Mouse (Mus musculus) mouse trophoblast stem cell (cell line): ENCODE measurements around the gene Gm3233.
"Not testable (repeated sequence)": the region's sequence is repeated elsewhere in the genome, so short reads cannot be mapped to it uniquely, and the experiment has no call there.

ENCODE experiments used
- in situ Hi-C, 2 experiments: fragments of 300-500 bp; cut with MseI, MboI; formaldehyde crosslinking; loops; 2 replicates in 1 of 2; 3 replicates in 1 of 2; pipeline ENCODE4 v1.15.1; 2025

Gm3233 gene

DNA sequence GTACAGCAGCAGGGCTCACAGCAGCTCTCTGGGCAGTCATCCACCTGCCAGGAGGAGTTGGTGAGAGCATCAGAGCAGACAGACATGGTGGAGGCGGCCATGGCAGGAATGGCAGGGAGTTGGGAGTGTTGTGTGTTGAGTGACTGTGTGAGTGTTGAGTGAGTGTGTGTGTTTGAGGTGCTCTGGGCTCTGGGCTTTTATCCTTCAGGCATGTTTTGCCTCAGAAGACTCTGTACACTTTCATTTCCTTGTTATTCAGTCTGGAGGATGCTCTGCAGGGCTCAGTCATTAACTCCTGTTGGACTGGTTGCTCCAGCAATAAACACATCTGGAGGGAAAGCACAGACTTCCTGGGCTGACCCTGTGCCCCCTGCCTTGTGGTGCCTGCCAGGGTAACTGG, at the start of gene Gm3233:
Gene Gm3233 (minus strand): TSS at position 101 of the 400 bp plus-strand sequence.
- in situ Hi-C loops = not testable (repeated sequence)

GRCm38 (mm10) chr10:77804095-77804494, 44.6 kb upstream of the Gm3233 start:
- in situ Hi-C loops = no loop called here

DNA sequence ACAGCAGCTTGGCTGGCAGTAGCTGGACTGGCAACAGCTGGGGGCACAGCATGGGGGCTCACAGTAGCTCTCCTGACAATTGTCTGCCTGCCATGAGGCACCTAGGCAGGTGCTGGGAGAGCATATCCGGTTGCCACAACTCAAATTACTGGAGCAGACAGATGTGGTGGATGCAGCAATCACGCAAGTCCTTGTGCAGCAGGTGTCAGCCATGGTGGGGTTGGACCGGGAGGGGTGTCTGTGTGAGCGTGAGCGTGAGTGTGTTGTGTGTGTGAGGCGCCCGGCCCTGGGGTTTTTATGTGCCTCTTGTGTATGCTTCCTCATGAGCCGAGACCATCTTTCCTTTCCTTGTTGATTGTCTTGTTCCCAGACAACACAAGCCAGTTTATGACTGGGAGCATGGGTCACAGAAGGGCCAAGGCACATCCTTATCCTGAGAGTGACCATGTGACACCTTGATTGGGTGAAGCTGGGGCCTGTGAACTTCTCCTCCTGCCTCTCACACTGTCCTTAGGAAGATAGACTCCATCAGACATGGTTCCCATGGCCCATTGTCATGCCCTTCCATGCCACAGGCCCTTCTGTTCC, 39.5 kb upstream of the Gm3233 start, which contains the start of gene Gm19668:
Gene Gm19668 (minus strand): TSS at position 213 of the 588 bp plus-strand sequence.
- in situ Hi-C loops = no loop called here

GRCm38 (mm10) chr10:77798164-77798920, 38.9 kb upstream of the Gm3233 start:
- in situ Hi-C loops = not testable (repeated sequence)

GRCm38 (mm10) chr10:77797677-77798076, 38.2 kb upstream of the Gm3233 start:
- in situ Hi-C loops = no loop called here

- in situ Hi-C loops = no loop called here
Measured at GRCm38 (mm10) chr10:77794976-77795375, 35.5 kb upstream of the Gm3233 start, which contains the start of gene Gm9639. Gm9639 (minus strand) TSS chr10:77795076.

DNA sequence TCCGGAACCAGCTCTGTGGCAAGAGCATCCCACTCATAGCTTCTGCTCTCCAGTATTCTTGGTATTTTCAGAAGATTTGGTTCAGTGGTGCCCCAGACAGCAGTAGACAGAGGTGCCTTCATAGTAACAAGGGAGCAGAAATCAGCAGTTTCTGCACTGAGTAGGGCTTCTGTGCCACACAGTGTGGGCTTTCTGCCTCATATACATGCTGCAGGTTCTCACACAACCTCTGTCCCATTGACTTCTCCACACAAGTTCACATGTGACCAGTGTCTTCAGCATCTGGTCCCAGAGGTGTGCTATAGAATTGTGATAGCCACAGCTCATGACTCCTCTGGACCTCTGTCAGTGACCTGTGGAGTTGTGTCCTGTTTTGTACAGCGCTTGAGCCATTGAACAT, 29.1 kb upstream of the Gm3233 start:
- in situ Hi-C loops = no loop called here

GRCm38 (mm10) chr10:77787876-77788275, 28.4 kb upstream of the Gm3233 start, which contains the start of gene Gm7137:
Gm7137 (minus strand) TSS chr10:77788200.
- in situ Hi-C loops = not testable (repeated sequence)

DNA sequence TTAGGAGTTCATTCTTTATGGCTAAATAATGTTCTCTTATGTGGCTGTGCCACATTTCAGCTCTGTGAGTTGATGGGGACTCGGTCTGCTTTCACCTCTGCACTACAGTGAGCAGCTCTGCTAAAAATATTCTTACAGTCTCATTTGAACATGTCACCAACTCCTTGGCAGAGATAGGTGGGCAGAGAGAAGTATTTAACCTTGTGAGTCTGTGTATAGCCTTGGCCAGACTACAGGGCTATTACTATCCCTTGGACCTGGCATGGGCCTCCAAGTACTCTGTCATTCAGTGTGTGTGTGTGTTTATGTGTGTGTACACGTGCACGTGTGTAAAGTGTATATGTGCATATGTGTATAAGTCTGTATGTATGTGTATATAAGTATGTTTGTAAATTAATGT, 23.9 kb upstream of the Gm3233 start:
- in situ Hi-C loops = not testable (repeated sequence)

DNA sequence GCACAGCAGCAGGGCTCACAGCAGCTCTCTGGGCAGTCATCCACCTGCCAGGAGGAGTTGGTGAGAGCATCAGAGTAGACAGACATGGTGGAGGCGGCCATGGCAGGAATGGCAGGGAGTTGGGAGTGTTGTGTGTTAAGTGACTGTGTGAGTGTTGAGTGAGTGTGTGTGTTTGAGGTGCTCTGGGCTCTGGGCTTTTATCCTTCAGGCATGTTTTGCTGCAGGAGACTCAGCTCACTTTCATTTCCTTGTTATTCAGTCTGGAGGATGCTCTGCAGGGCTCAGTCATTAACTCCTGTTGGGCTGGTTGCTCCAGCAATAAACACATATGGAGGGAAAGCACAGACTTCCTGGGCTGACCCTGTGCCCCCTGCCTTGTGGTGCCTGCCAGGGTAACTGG, 23.0 kb upstream of the Gm3233 start, which contains the start of gene Gm3250:
Gene Gm3250 (minus strand): TSS at position 101 of the 400 bp plus-strand sequence.
- in situ Hi-C loops = not testable (repeated sequence)

DNA sequence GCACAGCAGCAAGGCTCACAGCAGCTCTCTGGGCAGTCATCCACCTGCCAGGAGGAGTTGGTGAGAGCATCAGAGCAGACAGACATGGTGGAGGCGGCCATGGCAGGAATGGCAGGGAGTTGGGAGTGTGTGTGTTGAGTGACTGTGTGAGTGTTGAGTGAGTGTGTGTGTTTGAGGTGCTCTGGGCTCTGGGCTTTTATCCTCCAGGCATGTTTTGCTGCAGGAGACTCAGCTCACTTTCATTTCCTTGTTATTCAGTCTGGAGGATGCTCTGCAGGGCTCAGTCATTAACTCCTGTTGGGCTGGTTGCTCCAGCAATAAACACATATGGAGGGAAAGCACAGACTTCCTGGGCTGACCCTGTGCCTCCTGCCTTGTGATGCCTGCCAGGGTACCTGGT, 17.4 kb upstream of the Gm3233 start, which contains the start of gene Gm7138:
Gene Gm7138 (minus strand): TSS at position 101 of the 400 bp plus-strand sequence.
- in situ Hi-C loops = not testable (repeated sequence)

DNA sequence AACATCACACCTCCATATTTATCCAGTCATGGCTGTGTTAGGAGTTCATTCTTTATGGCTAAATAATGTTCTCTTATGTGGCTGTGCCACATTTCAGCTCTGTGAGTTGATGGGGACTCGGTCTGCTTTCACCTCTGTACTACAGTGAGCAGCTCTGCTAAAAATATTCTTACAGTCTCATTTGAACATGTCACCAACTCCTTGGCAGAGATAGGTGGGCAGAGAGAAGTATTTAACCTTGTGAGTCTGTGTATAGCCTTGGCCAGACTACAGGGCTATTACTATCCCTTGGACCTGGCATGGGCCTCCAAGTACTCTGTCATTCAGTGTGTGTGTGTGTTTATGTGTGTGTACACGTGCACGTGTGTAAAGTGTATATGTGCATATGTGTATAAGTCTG, 12.7 kb upstream of the Gm3233 start:
- in situ Hi-C loops = not testable (repeated sequence)

DNA sequence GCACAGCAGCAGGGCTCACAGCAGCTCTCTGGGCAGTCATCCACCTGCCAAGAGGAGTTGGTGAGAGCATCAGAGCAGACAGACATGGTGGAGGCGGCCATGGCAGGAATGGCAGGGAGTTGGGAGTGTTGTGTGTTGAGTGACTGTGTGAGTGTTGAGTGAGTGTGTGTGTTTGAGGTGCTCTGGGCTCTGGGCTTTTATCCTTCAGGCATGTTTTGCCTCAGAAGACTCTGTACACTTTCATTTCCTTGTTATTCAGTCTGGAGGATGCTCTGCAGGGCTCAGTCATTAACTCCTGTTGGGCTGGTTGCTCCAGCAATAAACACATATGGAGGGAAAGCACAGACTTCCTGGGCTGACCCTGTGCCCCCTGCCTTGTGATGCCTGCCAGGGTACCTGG, 11.7 kb upstream of the Gm3233 start, which contains the start of gene Gm3238:
Gene Gm3238 (minus strand): TSS at position 101 of the 400 bp plus-strand sequence.
- in situ Hi-C loops = not testable (repeated sequence)

- in situ Hi-C loops = no loop called here
Measured at GRCm38 (mm10) chr10:77769727-77770126, 10.2 kb upstream of the Gm3233 start.

DNA sequence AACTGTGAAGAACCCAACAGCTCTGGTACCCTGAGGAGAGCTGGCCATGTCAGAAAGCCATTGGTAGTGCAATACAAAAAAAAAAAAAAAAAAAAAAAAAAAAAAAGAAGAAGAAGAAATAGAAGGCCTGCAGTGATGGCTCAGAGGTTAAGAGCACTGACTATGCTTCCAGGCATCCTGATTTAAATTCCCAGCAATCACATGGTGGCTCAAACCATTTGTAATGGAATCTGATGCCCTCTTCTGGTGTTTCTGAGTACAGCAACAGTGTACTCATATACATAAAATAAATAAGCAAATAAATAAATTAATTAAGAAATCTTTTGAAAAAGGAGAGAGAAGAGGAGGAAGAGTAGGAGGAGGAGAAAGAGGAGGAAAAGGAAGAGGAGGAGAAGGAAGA, 6.0 kb downstream of the Gm3233 start:
- in situ Hi-C loops = no loop called here

- in situ Hi-C loops = not testable (repeated sequence)
Measured at GRCm38 (mm10) chr10:77752312-77752711, 7.2 kb downstream of the Gm3233 start.

GRCm38 (mm10) chr10:77751254-77751653, 8.2 kb downstream of the Gm3233 start, which contains the start of gene Gm9736:
Gm9736 (minus strand) TSS chr10:77751354.
- in situ Hi-C loops = not testable (repeated sequence)

GRCm38 (mm10) chr10:77750686-77751085, 8.8 kb downstream of the Gm3233 start:
- in situ Hi-C loops = not testable (repeated sequence)

DNA sequence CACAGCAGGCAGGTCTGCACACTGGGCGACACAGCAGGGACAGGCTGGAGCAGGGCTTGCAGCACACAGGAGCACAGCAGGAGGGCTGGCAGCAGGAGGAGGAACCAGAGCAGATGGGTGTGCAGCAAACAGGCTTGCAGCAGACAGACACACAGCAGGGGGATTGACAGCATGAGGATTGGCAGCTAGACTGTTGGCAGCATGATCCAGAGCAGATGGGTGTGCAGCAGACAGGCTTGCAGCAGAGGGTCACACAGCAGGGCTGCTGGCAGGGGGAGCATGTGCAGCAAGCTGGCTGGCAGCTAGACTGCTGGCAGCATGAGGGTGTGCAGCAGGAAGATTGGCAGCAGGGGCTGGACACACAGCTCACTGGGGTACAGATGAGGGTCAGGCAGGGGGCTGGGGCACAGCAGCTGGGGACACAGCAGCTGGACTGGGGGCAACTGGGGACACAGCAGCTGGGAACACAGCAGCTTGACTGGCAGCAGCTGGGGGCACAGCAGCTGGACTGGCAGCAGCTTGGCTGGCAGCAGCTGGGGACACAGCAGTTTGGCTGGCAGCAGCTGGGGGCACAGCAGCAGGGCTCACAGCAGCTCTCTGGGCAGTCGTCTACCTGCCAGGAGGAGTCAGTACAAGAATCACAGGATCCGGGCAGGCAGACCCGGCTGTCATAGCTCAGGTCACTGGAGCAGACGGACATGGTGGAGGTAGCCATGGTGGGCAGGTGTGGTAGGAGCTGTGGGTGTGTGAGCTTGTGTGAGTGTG, 17.4 kb downstream of the Gm3233 start, which contains the start of gene Gm18596:
Gene Gm18596 (minus strand): TSS at position 715 of the 765 bp plus-strand sequence.
- in situ Hi-C loops = not testable (repeated sequence)

DNA sequence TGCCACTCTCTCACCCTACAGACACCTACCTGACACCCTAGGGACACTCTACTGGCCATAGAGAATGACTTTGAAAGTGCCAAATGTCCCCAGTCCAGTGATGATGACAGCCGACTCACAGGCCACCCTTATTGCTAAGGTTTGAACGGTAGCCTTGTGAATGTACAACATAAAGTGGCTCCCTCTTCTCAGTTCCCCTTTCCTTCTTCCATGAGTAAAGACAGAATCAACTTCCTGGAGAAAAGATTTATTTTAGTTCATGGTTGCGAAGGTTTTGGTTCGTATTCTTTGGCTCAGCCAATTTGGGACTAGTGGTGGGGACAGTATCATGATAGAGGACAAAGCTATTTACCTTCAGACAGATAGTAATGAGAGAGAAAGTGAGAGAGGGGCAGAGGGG, 20.6 kb downstream of the Gm3233 start:
- in situ Hi-C loops = no loop called here

DNA sequence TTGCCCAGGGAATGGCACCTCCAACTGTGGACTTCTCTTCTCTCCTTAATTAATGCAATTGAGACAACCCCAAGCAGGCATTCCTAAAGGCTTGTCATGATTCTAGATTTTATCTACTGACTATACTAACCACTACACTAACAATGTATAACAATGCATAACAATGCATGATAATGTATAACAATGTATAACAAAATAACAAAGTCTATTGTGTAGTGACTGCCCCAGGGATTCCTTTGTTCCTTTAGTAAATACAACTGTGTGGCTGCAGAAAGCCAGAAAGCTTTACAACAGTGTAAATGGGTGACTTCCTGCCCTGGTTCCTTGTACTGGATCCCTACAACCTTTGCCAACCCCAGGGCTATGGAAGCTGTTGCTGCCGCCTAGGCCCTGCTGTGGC, 23.6 kb downstream of the Gm3233 start:
- in situ Hi-C loops = no loop called here

DNA sequence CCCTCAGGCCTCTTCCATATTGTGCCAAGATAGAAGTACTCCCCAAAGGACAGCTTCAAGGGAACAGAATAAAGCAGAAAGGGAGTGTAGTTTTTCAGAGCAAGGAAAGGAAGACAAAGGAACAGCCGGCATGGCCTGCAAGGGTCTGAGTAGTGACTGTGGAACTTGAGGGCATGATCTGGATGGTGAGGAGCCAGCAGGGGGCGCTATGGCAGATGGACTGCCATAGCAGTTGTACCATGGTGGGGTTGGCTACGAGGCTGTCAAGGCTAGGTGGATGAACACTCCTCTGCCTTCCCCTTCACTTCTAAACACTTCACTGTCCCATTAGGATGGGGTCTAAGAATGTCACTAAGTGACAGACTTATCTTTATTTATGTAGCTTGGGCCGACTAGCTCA, 30.2 kb downstream of the Gm3233 start:
- in situ Hi-C loops = no loop called here
